In genomic region chr13:11294689-11295088, GRCm38 (mm10) we compare ENCODE assay signal across 11 mouse cellular contexts.
A peak's percentile ranks its signal among the peaks of the same experiment; 100 is the strongest.
DNase-seq lines count a peak whose midpoint lies in the region; ATAC-seq lines count a peak whose summit lies in the region.
"Had no signal": no experiment of that assay in that cellular context is flagged by ENCODE, and none has a peak within 500 bp of the region (broad histone marks: within the 10 kb centered on the region; RNA-seq: fewer than 3 reads in every experiment).

No protein-coding gene starts in this region.

- no peak overlapping the region for H3K9ac ChIP-seq in forebrain, embryonic 16.5 days (replicated peaks; ENCODE audit: low read depth, low read length)
- H3K9ac ChIP-seq in forebrain, embryonic 12.5 days: no peak overlapping the region
- H3K9ac ChIP-seq: midbrain, embryonic 13.5 days had no signal

- H3K9me3 ChIP-seq in forebrain, embryonic 16.5 days (ENCODE audit: control insufficient read depth, low read length): no peaks in the 10 kb centered on the region
- H3K9me3 ChIP-seq in forebrain, embryonic 12.5 days: no peaks in the 10 kb centered on the region
- H3K9me3 ChIP-seq: midbrain, embryonic 13.5 days had no signal

- ATAC-seq in forebrain, embryonic 16.5 days: peak; percentile 73
- no peak for ATAC-seq in forebrain, embryonic 12.5 days (ENCODE audit: low FRiP score)
- ATAC-seq: midbrain, embryonic 13.5 days had no signal

- H3K36me3 ChIP-seq in forebrain, embryonic 16.5 days (ENCODE audit: control insufficient read depth, insufficient read depth): no peaks in the 10 kb centered on the region
- no peaks in the 10 kb centered on the region for H3K36me3 ChIP-seq in forebrain, embryonic 12.5 days (replicated peaks)
- H3K36me3 ChIP-seq: midbrain, embryonic 13.5 days had no signal

- H3K4me1 ChIP-seq in forebrain, embryonic 16.5 days (replicated peaks; ENCODE audit: control insufficient read depth, insufficient read depth, low read length): no peaks in the 10 kb centered on the region
- H3K4me1 ChIP-seq in forebrain, embryonic 12.5 days: no peaks in the 10 kb centered on the region
- H3K4me1 ChIP-seq: midbrain, embryonic 13.5 days had no signal

- H3K4me3 ChIP-seq in forebrain, embryonic 16.5 days (replicated peaks; ENCODE audit: low read length): no peak overlapping the region
- H3K4me3 ChIP-seq in forebrain, embryonic 12.5 days (replicated peaks): no peak overlapping the region
- H3K4me3 ChIP-seq: midbrain, embryonic 13.5 days had no signal

- peak; percentile 8 for DNase-seq in retina, postnatal 1 day
- DNase-seq in retina, embryonic 14.5 days (ENCODE audit: low spot score): no peak
- peak; percentile 14 to 59 for DNase-seq in layer of hippocampus, postnatal 14 days (ENCODE audit: low spot score in 2 of 2)
- no peak for DNase-seq in c-Kit-positive CD71-positive TER-119-positive erythroid progenitor cells, embryonic 14.5 days (ENCODE audit: low spot score)
- no peak for DNase-seq in embryo, embryonic 10 days (ENCODE audit: low spot score)
- DNase-seq: gastrocnemius, postnatal 25 days; lung, postnatal 4 days; thymus, postnatal 14 days had no signal

- no peaks in the 10 kb centered on the region for H3K27me3 ChIP-seq in forebrain, embryonic 16.5 days (replicated peaks; ENCODE audit: control insufficient read depth, insufficient read depth, low read length)
- H3K27me3 ChIP-seq in forebrain, embryonic 12.5 days: no peaks in the 10 kb centered on the region
- H3K27me3 ChIP-seq: midbrain, embryonic 13.5 days had no signal

- H3K4me2 ChIP-seq in forebrain, embryonic 16.5 days (ENCODE audit: low read length): no peak overlapping the region
- H3K4me2 ChIP-seq in forebrain, embryonic 12.5 days: no peak overlapping the region
- H3K4me2 ChIP-seq: midbrain, embryonic 13.5 days had no signal

- 85% methylated on average over 1 of the region's 1 CpGs for WGBS in forebrain, embryonic 16.5 days
- 91% methylated on average over 1 of the region's 1 CpGs for WGBS in forebrain, embryonic 12.5 days

- H3K27ac ChIP-seq in forebrain, embryonic 16.5 days (ENCODE audit: low read length): no peak overlapping the region
- H3K27ac ChIP-seq in forebrain, embryonic 12.5 days: no peak overlapping the region
- H3K27ac ChIP-seq: midbrain, embryonic 13.5 days had no signal

Comparison
In these comparisons a context has a peak if more than half of its experiments do, and no peak if none do; other contexts are left out.
1. DNase-seq: peak in retina, postnatal 1 day (single experiment) and layer of hippocampus, postnatal 14 days (2 of 2); none in retina, embryonic 14.5 days (single experiment), c-Kit-positive CD71-positive TER-119-positive erythroid progenitor cells, embryonic 14.5 days (single experiment) and embryo, embryonic 10 days (single experiment).